Mouse (Mus musculus): ENCODE data around the gene Palm.

- TF ChIP-seq CTCF (IDR thresholded peaks at IDR 0.05; ENCODE audit: low read depth, low read length) (no peak), POLR2A (IDR thresholded peaks at IDR 0.05; ENCODE audit: borderline replicate concordance, low read depth, low read length) (no peak)
Observed at GRCm38 (mm10) chr10:79818225-79818624, 24.9 kb downstream of the Palm start.
